Mouse (Mus musculus): ENCODE results near the gene B4galnt3.
"Not testable (repeated sequence)": the region's sequence is repeated elsewhere in the genome, so short reads cannot be mapped to it uniquely, and the experiment has no call there.

The B4galnt3 gene

DNA sequence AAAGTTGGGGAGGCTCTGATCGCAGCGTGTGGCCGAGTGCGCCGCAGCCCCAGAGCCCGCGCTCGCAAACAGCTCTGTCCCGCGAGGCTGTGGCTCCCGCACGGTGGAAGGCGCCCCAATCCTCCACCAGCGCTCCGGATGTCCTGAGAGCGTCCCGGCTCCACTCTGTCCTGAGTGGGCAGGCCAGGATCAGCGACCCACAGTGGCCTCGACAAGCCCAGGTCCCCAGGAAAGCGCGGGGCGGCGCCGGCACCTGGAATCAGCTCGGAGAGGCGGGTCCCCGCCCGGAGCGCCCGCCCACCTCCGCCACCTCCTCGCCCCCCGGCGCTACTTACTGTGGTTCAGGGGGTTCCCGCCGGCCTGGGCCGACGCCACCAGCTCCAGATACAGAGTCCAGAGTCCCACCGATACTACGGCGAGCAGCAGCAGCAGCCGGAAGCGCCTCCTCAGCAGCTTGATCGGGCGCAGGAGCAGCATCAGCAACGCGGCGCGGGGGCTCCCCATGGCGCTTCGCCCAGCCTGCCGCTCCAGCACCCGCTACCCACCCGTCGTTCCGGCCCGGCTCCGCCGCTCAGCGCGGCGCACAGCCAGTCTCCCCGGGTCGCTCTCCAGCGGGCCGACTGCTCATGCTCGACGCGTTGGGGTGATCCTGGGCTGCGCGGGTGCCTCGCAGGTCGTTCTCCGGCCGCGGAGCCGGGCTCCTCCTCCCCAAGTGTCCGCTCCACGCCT is at the start of gene B4galnt3, which contains the start of gene D330020A13Rik:
TSS of gene B4galnt3 (minus strand) at position 504 of the 729 bp plus-strand sequence.
TSS of gene D330020A13Rik (plus strand) at position 309 of the 729 bp plus-strand sequence.
- in situ Hi-C loops (cut with MboI; ENCODE audit: low sequenced_read_pairs): no loop called here

DNA sequence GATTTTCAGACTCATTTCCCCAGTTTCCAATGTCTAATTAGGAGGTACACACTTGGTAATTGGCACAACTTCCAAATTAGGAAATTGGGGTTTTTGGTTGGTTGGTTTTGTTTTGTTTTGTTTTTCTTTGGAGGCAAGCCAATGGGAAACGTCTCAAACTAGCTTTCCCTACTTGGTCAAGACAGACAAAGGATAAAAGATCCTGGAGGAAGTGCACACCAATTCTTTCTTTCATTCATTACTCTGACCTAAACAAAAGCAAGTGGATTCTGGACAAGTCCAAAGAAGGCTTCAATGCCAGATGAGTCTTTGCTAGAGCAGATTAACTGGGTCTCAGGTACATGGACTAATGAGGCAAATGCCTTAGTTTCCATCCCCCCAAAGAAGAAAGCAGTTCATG is 49.6 kb upstream of the B4galnt3 start:
- in situ Hi-C loops (cut with MboI; ENCODE audit: low sequenced_read_pairs): loop anchor here (25.0 kb wide), 1 partner anchor 407 kb away; no protein-coding TSS in a partner anchor

GRCm38 (mm10) chr6:120332351-120332750 is 38.0 kb upstream of the B4galnt3 start:
- in situ Hi-C loops (cut with MboI; ENCODE audit: low sequenced_read_pairs): loop anchor here (25.0 kb wide), 1 partner anchor 395 kb away; no protein-coding TSS in a partner anchor

DNA sequence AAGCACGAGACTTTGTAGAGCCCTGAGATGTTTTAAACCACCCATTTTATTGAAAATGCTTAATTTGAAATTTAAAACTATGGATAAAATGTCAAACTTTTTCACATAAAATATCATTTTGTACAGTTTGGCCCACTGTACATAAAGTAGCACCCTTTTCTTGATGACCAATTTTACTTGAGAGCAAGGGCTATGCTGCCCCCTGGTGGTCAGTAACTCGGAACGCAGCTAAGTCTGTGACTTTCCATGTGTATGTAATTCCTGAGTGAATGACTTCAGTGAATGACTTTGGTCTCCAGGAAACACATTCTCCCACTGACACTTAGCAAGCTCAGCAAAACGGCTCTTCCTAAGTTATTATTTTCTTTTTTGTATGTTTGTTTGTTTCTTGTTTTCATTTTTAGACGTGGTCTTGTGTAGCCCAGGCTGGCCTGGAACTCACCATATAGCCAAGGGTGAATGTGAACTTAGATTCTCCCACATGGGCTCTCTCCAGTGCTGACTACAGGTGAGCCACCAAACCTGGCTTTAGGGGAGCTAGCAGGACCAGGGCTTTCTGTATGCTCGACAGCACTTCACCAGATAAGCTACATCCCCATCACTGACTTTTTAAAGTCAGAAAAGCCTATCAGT is 30.1 kb upstream of the B4galnt3 start:
- in situ Hi-C loops (cut with MboI; ENCODE audit: low sequenced_read_pairs): loop anchor here (10.0 kb wide), 1 partner anchor 530 kb away; no protein-coding TSS in a partner anchor

- in situ Hi-C loops (cut with MboI; ENCODE audit: low sequenced_read_pairs): loop anchor here (10.0 kb wide), 1 partner anchor 526 kb away; no protein-coding TSS in a partner anchor
Measured at GRCm38 (mm10) chr6:120320369-120320768, 26.0 kb upstream of the B4galnt3 start.

GRCm38 (mm10) chr6:120319129-120319528 is 24.8 kb upstream of the B4galnt3 start:
- in situ Hi-C loops (cut with MboI; ENCODE audit: low sequenced_read_pairs): no loop called here

- in situ Hi-C loops (cut with MboI; ENCODE audit: low sequenced_read_pairs): no loop called here
Measured at GRCm38 (mm10) chr6:120318303-120318940, 24.1 kb upstream of the B4galnt3 start.

DNA sequence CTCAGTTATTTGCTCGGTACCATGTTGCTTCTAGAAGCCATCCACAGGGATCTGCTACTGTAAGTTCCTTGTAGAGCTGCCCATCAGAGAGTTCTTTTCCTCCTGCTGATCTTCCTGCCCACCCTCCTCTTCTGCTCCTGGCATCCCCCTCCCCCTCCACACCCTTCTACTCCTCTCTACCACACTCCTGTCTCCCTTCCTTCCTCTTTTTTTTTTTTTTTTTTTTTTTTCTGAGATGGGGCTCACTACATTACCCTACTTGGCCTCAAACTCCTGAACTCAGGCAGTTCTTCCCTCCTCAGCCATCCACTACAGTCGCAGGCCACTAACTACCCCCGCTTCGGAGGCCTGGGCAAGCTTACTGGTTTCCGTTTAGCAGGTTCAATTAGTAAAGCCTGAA is 18.1 kb upstream of the B4galnt3 start:
- in situ Hi-C loops (cut with MboI; ENCODE audit: low sequenced_read_pairs): no loop called here

DNA sequence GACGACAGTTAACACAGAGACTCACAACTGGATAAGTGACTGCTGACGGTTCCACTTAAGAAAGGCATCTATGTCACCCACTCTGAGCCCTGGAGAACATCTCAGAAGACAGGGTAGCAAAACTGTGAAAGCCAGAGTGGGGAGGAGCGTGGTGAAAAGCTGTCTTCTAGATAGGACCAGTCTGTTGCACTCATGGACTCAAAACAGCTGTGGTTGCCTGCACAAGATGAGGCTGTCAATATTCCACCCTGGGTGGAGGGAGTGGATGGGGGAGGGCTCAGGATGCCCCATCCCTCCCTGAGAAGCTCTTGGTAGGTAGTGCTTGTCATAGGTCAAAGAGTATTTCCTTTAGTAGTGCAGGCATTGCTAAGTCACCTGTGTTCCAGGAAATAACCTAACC is 15.4 kb upstream of the B4galnt3 start:
- in situ Hi-C loops (cut with MboI; ENCODE audit: low sequenced_read_pairs): no loop called here

DNA sequence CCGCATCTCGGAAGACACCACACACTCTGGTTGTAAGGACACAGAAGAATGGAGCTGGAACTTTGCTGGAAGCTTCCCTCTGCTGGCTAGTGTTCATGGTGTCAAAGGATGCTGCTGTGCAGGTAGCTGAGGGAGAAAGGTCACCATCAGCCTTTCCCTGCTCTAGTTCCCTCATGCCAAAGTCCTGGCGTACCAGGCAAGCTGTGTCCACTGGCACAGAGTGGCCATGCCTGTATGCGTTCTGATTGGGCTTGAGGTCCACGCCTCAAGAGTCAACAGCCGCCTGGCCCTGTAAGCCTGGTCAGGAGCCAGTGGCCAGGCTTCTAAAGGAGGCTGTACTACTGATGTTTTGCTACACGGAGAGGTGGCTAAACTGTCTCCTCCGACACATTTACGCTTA is 15.0 kb upstream of the B4galnt3 start:
- in situ Hi-C loops (cut with MboI; ENCODE audit: low sequenced_read_pairs): no loop called here

DNA sequence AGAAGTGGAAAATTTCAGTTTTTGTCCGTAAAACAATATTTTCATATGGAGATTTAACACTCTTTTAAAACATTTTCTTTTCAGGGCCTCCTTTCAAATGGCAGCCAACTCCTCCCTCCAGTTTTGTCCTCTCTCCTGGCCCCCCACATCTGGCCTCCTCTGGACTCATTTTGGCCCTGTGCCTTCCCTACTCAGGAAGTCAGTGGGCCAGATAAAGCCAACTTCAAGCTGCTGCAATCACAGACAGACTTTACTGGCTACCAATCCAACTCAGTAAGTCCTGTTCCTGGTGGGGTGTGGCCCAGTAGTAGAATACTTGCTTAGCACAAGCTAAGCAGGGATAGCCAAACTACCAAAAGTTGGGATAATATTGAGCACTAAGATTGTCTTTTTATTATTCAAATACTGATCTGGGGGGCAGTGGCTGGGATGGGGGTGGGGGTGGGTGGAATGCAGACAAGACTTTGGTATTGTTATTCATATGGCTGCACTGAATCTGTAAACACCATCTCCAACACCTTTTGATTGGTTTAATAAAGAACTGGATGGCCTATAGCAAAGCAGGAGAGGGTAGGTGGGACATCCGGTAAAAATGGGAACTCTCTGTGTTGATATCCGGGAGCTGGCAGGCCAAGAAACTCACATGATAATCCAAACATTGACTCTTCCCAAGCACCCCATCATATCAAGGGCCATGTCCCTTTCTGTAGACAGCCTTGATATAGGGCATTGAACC is 12.7 kb upstream of the B4galnt3 start:
- in situ Hi-C loops (cut with MboI; ENCODE audit: low sequenced_read_pairs): no loop called here

DNA sequence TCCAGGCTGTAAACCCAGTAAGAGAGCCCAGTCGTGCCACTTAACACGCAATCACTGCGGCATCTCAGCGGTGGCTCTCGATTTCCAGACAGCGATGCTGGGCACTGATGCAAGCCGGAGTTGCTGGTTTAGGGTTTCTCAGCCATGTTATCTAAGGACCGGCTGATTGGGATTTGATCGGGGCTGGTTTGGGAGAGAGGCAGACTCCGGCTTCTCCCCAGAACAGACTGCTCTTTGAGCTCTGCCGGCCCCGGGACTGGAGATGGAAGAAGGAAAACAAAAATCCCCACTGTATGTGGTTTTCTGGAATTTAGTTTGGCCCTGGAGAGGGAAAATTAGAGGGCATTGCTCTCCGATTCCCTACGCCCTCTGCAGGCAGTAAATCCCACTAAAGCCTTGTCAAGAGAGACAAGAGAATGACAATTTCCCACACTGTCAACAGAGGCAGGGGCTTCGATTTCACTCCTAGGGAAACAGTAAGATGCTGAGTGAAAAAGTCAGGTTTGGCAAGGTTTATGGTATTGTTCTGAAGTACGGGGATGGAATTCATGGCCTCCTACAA is 8.5 kb upstream of the B4galnt3 start:
- in situ Hi-C loops (cut with MboI; ENCODE audit: low sequenced_read_pairs): no loop called here

- in situ Hi-C loops (cut with MboI; ENCODE audit: low sequenced_read_pairs): no loop called here
Measured at GRCm38 (mm10) chr6:120301137-120301536, 6.8 kb upstream of the B4galnt3 start.

GRCm38 (mm10) chr6:120296589-120296988 is 2.2 kb upstream of the B4galnt3 start:
- in situ Hi-C loops (cut with MboI; ENCODE audit: low sequenced_read_pairs): not testable (repeated sequence)

GRCm38 (mm10) chr6:120294785-120295133 is 400 bp upstream of the B4galnt3 start:
- in situ Hi-C loops (cut with MboI; ENCODE audit: low sequenced_read_pairs): no loop called here

GRCm38 (mm10) chr6:120291396-120292009 is 2.9 kb downstream of the B4galnt3 start:
- in situ Hi-C loops (cut with MboI; ENCODE audit: low sequenced_read_pairs): no loop called here

DNA sequence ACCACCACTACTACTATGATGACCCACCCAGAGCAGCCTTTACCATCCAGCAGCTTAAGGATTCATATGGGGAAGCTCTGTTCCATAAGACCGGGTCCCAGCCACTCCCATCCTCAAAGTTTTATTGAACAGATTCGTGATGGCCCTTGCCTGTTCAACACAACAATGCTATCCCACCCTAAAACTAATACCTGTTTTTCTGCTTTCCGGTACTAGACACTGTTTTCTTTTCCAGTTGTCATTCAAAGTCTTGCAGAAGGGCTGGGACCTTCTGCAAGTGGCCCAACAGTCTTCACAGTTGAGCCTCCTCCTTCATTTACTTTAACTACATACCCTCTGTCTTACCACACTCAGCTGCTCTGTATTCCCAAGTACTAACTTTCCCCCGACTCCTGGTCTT is 4.9 kb downstream of the B4galnt3 start:
- in situ Hi-C loops (cut with MboI; ENCODE audit: low sequenced_read_pairs): no loop called here

DNA sequence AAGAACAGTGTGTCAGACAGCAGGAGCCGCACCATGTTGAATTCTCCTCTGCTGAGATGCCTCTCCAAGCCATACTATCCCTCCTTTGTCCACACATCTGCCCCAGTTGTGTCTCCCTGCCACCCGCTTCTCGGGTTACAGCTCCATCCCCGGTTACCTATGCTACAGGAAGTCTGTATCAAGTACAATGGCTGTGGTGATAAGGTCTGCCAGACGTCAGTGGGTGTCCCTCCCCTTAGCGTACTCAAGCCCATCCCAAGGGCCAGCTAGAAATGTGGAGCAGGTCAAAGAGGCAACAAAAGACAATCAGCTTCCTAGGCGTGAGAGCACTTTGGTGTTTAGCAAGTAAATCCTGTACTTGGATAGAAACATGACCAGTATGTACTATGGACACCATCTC is 5.8 kb downstream of the B4galnt3 start:
- in situ Hi-C loops (cut with MboI; ENCODE audit: low sequenced_read_pairs): no loop called here

DNA sequence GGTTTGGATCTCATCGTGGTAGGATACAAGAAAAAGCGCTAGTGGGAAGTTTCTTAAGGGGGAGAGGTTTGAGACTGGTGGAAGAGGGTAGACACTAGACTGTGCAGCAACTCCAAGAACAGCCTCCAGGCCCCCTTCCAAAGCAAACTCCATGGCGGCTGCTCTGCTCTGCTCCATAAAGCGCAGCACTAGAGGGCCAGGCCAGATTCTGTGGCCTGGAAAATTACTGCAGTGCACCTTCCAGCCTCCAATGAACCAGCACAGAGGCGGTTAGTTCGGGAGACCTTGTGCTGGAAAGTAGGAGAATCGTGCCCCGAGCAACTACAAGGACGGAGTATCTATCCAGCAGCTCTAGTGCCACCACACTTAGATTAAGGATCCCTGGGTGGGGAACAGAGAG is 7.1 kb downstream of the B4galnt3 start:
- in situ Hi-C loops (cut with MboI; ENCODE audit: low sequenced_read_pairs): no loop called here

GRCm38 (mm10) chr6:120276874-120277449 is 17.4 kb downstream of the B4galnt3 start:
- in situ Hi-C loops (cut with MboI; ENCODE audit: low sequenced_read_pairs): no loop called here
